Mouse (Mus musculus) heart, embryonic 11.5 days (tissue): ENCODE data around the gene Mical2. TPM values are rescaled to one million over a fixed set of nuclear protein-coding genes. Genes with fewer than 3 reads are reported as not detected.
A peak's percentile ranks its signal among the peaks of the same experiment; 100 is the strongest.

Experiments
- ATAC-seq: fragments of 200-750 bp; cut with Nextera tagmentation; replicated peaks from 2 replicates; pipeline ENCODE4 v1.8.0; 2017; ENCODE audit warnings: moderate library complexity; ENCODE audit not compliant: insufficient number of reproducible peaks, low FRiP score, low TSS enrichment
- H3K27ac ChIP-seq: fragments of 300-500 bp; sonication (generic); 2 replicates; pipeline ENCODE4 v1.5.1; 2014; ENCODE audit warnings: mild to moderate bottlenecking, low read depth, low read length
- H3K27me3 ChIP-seq: fragments of 300-500 bp; sonication (generic); 2 replicates; pipeline ENCODE4 v1.6.1; 2014; ENCODE audit warnings: mild to moderate bottlenecking, low read length, mixed read lengths; ENCODE audit not compliant: control insufficient read depth, insufficient read depth
- H3K36me3 ChIP-seq: fragments of 300-500 bp; sonication (generic); 2 replicates; pipeline ENCODE4 v1.6.1; 2014; ENCODE audit warnings: mild to moderate bottlenecking, low read length, moderate library complexity, mixed read lengths; ENCODE audit not compliant: control insufficient read depth, insufficient read depth
- H3K4me1 ChIP-seq: fragments of 300-500 bp; sonication (generic); 2 replicates; pipeline ENCODE4 v1.6.1; 2014; ENCODE audit warnings: low read length; ENCODE audit not compliant: control insufficient read depth, insufficient read depth
- H3K4me2 ChIP-seq: fragments of 300-500 bp; sonication (generic); 2 replicates; pipeline ENCODE4 v1.6.1; 2014; ENCODE audit warnings: mild to moderate bottlenecking, moderate library complexity
- H3K4me3 ChIP-seq: fragments of 300-500 bp; sonication (generic); 2 replicates; pipeline ENCODE4 v1.5.1; 2014; ENCODE audit warnings: low read depth, low read length
- H3K9ac ChIP-seq: fragments of 300-500 bp; sonication (generic); 2 replicates; pipeline ENCODE4 v1.6.1; 2014; ENCODE audit warnings: mild to moderate bottlenecking, low read depth, low read length, moderate library complexity
- H3K9me3 ChIP-seq: fragments of 300-500 bp; sonication (generic); replicated peaks from 2 replicates; pipeline ENCODE4 v1.6.1; 2016; ENCODE audit warnings: low read length; ENCODE audit not compliant: control insufficient read depth
- WGBS: fragments of 180-500 bp; shearing (Covaris S2); extraction: QIAGEN DNeasy Blood & Tissue Kit; methylation state at CpG from one replicate; pipeline ENCODE4 v1.1.7; 2014; ENCODE audit not compliant: insufficient replicate concordance; 5-methylcytosine and 5-hydroxymethylcytosine counted together
- polyA plus RNA-seq: library from polyadenylated mRNA; unstranded; fragments of >200 nt; fragmentation: Nextera tagmentation; extraction: Ambion mirVana; gene quantifications from 2 replicates; pipeline ENCODE4 v1.2.1, GENCODE M21; 2014

Mical2 gene
- polyA plus RNA-seq, 1 experiment from 2014 or later: 117 TPM

DNA sequence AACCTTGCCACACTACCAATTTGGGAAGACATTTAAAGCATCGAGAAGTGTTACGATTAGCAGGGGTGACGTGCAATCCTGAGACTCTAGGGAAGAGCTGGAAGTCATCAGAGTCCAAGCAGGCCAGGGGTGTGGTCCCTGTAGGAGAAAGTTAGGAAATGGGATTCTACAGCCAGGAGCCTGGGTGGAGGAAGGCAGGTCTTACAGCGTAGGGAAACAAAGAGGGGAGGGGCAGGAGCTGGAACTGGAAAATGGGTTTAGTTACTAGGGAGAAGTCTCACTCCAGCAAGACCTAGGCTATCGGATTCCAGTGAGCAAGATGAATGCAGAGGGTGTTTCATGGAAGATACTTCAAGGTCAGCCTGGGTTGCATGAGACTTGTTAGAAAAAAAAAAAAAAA, 8.9 kb upstream of the Mical2 start:
- no peak for ATAC-seq
- H3K27me3 ChIP-seq: no peaks in the 10 kb centered on the region

DNA sequence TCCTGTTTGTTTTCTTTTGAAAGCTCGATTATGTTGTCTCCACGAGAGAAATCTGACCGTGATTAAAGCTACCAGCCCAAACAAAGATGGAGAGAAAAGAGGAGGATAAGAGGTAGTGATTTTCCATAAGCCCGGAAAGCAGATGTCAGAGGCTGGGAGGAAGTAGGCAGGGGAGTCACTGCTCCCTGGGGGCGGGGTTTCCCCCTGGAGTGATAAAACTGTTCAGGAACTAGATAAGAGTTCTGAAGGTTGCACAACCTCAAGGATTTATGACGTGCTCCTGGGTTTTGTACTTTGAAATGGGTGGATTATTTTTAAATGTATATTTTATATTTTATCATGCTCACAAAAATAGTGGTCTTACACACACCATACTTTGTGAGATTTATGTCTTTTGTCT, 8.4 kb upstream of the Mical2 start:
- no peak overlapping the region for H3K4me2 ChIP-seq
- H3K36me3 ChIP-seq: no peaks in the 10 kb centered on the region
- ATAC-seq: 0 out of 2 replicates have a peak, but pooled peaks have one; percentile 43
- no peaks in the 10 kb centered on the region; the same call in 1 of the 2 replicates for H3K9me3 ChIP-seq
- WGBS: 26% methylated on average over 6 of the region's 6 CpGs
- H3K4me1 ChIP-seq: peaks cover 27% of the 10 kb centered on the region
- H3K4me3 ChIP-seq: no peak overlapping the region
- H3K27me3 ChIP-seq: no peaks in the 10 kb centered on the region
- no peak overlapping the region for H3K9ac ChIP-seq
- H3K27ac ChIP-seq: peak overlapping the region; percentile 73; the same call in 1 of the 2 replicates

More for the DNA sequence above, 8.9 kb upstream of the Mical2 start:
- H3K4me3 ChIP-seq: no peak overlapping the region
- WGBS: 38% methylated on average over 5 of the region's 5 CpGs
- peak overlapping the region; percentile 73 for H3K27ac ChIP-seq
- H3K9me3 ChIP-seq: no peaks in the 10 kb centered on the region; the same call in 1 of the 2 replicates
- peaks cover 22% of the 10 kb centered on the region for H3K4me1 ChIP-seq
- no peak overlapping the region for H3K9ac ChIP-seq
- no peaks in the 10 kb centered on the region for H3K36me3 ChIP-seq
- no peak overlapping the region for H3K4me2 ChIP-seq

GRCm38 (mm10) chr7:112222733-112223524, 2.7 kb upstream of the Mical2 start:
- Histone ChIP-seq H3K4me1 (peaks cover 52% of the 10 kb centered on the region), H3K9me3 (no peaks in the 10 kb centered on the region; the same call in 1 of the 2 replicates), H3K36me3 (no peaks in the 10 kb centered on the region), H3K27me3 (no peaks in the 10 kb centered on the region), H3K9ac (0 out of 2 replicates have a peak overlapping the region, but pooled peaks have one; percentile 47), H3K27ac (peak overlapping the region; percentile 85), H3K4me2 (peak overlapping the region; percentile 2; the same call in 1 of the 2 replicates), H3K4me3 (no peak overlapping the region)
- WGBS: 8% methylated on average over 7 of the region's 7 CpGs
- peak; percentile 24; the same call in 1 of the 2 replicates for ATAC-seq

- H3K9me3 ChIP-seq: no peaks in the 10 kb centered on the region; the same call in 1 of the 2 replicates
- 69% methylated on average over 12 of the region's 12 CpGs for WGBS
- H3K36me3 ChIP-seq: no peaks in the 10 kb centered on the region
- H3K4me1 ChIP-seq: peaks cover 58% of the 10 kb centered on the region
- peak overlapping the region; percentile 61; the same call in 1 of the 2 replicates for H3K9ac ChIP-seq
- ATAC-seq: no peak
- no peaks in the 10 kb centered on the region for H3K27me3 ChIP-seq
- H3K4me3 ChIP-seq: peak overlapping the region; percentile 83; the same call in 1 of the 2 replicates
- H3K4me2 ChIP-seq: peak overlapping the region; percentile 89
- peak overlapping the region; percentile 71; the same call in 1 of the 2 replicates for H3K27ac ChIP-seq
These were observed 802 bp upstream of the Mical2 start for GRCm38 (mm10) chr7:112224854-112225253.

GRCm38 (mm10) chr7:112226446-112227265, 1.0 kb downstream of the Mical2 start:
- H3K4me2 ChIP-seq: peak overlapping the region; percentile 89
- peak overlapping the region; percentile 84 for H3K9ac ChIP-seq
- peak overlapping the region; percentile 92 for H3K27ac ChIP-seq
- H3K36me3 ChIP-seq: no peaks in the 10 kb centered on the region
- ATAC-seq: 0 out of 2 replicates have a peak, but pooled peaks have one; percentile 13
- H3K9me3 ChIP-seq: no peaks in the 10 kb centered on the region
- H3K27me3 ChIP-seq: no peaks in the 10 kb centered on the region
- H3K4me1 ChIP-seq: peaks cover 71% of the 10 kb centered on the region
- peak overlapping the region; percentile 83 for H3K4me3 ChIP-seq
- 3% methylated on average over 24 of the region's 24 CpGs for WGBS

DNA sequence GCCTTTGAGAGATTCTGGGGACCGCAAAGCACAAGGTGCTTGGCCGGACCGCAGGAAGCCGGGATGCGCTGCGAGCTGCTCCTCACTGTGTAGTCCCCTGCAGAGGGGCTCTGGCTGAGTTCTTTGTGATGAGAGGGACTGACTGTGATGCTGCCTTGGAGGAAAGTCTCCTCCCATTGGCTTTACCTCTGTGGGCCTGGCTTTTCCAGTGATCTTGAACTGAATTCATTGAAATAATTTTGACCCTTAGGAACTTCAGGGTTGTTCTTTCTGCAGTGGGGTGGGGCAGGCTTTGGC, 1.6 kb downstream of the Mical2 start:
- Histone ChIP-seq H3K4me2 (peak overlapping the region; percentile 89), H3K4me3 (peak overlapping the region; percentile 83), H3K36me3 (no peaks in the 10 kb centered on the region), H3K9ac (peak overlapping the region; percentile 84), H3K27ac (peak overlapping the region; percentile 92), H3K9me3 (no peaks in the 10 kb centered on the region), H3K27me3 (no peaks in the 10 kb centered on the region), H3K4me1 (peaks cover 65% of the 10 kb centered on the region)
- 12% methylated on average over 6 of the region's 6 CpGs for WGBS
- no peak for ATAC-seq

DNA sequence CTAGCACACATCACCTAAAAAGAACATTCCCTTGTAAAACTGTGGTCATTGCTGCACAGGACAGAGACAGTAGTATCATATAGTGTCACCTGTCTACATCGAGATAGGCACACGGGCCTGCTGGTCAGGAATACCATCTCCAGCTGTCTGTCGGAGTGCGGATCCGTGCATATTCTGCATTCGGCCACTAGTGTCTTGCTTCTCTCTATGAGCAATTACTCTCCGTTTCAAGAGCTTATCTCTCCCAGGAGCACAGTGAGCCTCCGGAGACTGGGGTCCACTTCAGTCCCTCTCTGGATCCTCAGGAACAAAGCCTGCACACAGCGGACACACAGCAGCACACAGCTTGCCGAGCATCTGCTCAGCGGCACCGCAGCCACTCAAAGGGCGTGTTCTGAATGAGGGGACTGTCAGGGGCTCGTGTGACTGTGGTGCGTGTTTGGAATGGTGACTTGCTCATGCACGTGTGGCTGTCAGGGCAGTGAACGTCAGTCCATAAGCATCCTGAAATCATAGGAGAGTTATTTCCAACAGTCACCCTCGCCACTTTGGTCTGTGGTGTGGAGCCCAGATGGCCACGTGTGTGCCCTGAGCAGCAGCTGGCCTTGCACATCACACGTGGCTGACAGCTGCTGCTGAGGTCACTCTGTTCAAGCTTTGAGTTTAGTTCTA, 3.3 kb downstream of the Mical2 start:
- Histone ChIP-seq H3K4me3 (peak overlapping the region; percentile 83), H3K27me3 (no peaks in the 10 kb centered on the region), H3K4me2 (peak overlapping the region; percentile 89), H3K36me3 (no peaks in the 10 kb centered on the region), H3K9ac (peak overlapping the region; percentile 84), H3K4me1 (peaks cover 66% of the 10 kb centered on the region), H3K27ac (peak overlapping the region; percentile 83), H3K9me3 (no peaks in the 10 kb centered on the region)
- WGBS: 30% methylated on average over 20 of the region's 20 CpGs
- no peak for ATAC-seq

GRCm38 (mm10) chr7:112231731-112232130, 6.1 kb downstream of the Mical2 start:
- Histone ChIP-seq H3K27ac (no peak overlapping the region), H3K36me3 (peaks cover 4% of the 10 kb centered on the region), H3K9ac (no peak overlapping the region), H3K4me3 (no peak overlapping the region), H3K27me3 (no peaks in the 10 kb centered on the region), H3K4me1 (peaks cover 67% of the 10 kb centered on the region), H3K4me2 (no peak overlapping the region), H3K9me3 (no peaks in the 10 kb centered on the region)
- no peak for ATAC-seq
- WGBS: 74% methylated on average over 7 of the region's 7 CpGs
